Mouse (Mus musculus) forebrain, embryonic 15.5 days (tissue): ENCODE measurements at regions not wholly inside any gene's neighbourhood (a gene's known extent, or its start where the extent isn't known, plus 50 kb on each side); places are given as distances from the start of the nearest gene placed in this dataset.

Source experiments
- ATAC-seq: fragments of 200-750 bp; cut with Nextera tagmentation; replicated peaks from 2 replicates; pipeline ENCODE4 v1.8.0; 2017; ENCODE audit warnings: mild to moderate bottlenecking, moderate TSS enrichment, moderate library complexity
- H3K27ac ChIP-seq: fragments of 300-500 bp; sonication (generic); replicated peaks from 2 replicates; pipeline ENCODE4 v1.5.1; 2015; ENCODE audit warnings: mild to moderate bottlenecking, inconsistent platforms
- H3K27me3 ChIP-seq: fragments of 300-500 bp; sonication (generic); 2 replicates; pipeline ENCODE4 v1.6.1; 2015; ENCODE audit warnings: inconsistent platforms
- H3K36me3 ChIP-seq: fragments of 300-500 bp; sonication (generic); 2 replicates; pipeline ENCODE4 v1.6.1; 2015; ENCODE audit warnings: mild to moderate bottlenecking, inconsistent platforms
- H3K4me1 ChIP-seq: fragments of 300-500 bp; sonication (generic); 2 replicates; pipeline ENCODE4 v1.6.1; 2015; ENCODE audit warnings: inconsistent platforms
- H3K4me2 ChIP-seq: fragments of 300-500 bp; sonication (generic); replicated peaks from 2 replicates; pipeline ENCODE4 v1.6.1; 2015; ENCODE audit warnings: mild to moderate bottlenecking, inconsistent platforms
- H3K4me3 ChIP-seq: fragments of 300-500 bp; sonication (generic); 2 replicates; pipeline ENCODE4 v1.5.1; 2015; ENCODE audit warnings: mild to moderate bottlenecking, inconsistent platforms
- H3K9ac ChIP-seq: fragments of 300-500 bp; sonication (generic); replicated peaks from 2 replicates; pipeline ENCODE4 v1.6.1; 2015; ENCODE audit warnings: mild to moderate bottlenecking, inconsistent platforms
- H3K9me3 ChIP-seq: fragments of 300-500 bp; sonication (generic); 2 replicates; pipeline ENCODE4 v1.6.1; 2016; ENCODE audit warnings: inconsistent platforms
- WGBS: fragments of 180-500 bp; shearing (Covaris S2); methylation state at CpG from one replicate; pipeline ENCODE4 v1.1.7; 2015; ENCODE audit warnings: mixed read lengths; 5-methylcytosine and 5-hydroxymethylcytosine counted together

DNA sequence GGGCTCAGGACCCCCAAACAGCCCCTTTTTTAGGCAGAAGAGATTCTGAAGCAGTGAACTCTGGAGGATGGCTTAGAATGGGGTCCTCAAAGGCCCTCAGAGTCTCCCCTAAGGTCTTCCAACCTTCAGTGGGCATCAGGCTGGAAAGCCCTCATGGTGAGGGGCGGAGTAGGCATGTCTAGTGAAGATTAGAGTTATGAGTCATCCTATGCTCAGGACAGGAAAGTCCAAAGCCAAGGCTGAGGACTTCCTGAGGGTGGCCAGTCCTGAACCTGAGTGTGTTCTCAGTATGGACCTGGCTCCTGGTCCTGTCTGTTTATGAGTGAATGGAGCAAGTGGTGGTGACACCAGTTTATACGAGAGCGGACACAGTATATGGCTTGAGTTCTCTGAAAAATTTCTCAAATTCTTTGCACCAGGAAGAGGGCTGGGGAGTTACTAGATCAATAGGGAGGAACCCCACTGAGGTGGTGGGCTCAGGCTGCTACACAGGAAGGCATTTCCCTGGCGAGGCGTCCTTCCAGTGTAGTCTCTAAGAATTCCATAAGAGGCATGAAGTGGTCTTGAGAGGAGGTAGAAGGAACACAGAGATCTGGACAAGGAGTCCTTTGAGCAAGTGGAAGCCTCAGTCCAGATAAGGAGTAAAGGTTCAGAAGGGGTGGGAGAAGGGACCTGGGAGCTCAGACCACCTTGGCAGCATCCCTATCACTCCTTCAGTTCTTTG, 266.2 kb downstream of the Cyp26b1 start:
- H3K4me1 ChIP-seq = 0 out of 2 replicates have a peak, but pooled peaks cover 5% of the 10 kb centered on the region
- H3K27me3 ChIP-seq = no peaks in the 10 kb centered on the region
- no peak overlapping the region for H3K9ac ChIP-seq
- H3K9me3 ChIP-seq = no peaks in the 10 kb centered on the region
- WGBS = 77% methylated on average over 5 of the region's 5 CpGs
- ATAC-seq = no peak
- no peak overlapping the region for H3K27ac ChIP-seq
- H3K36me3 ChIP-seq = no peaks in the 10 kb centered on the region
- no peak overlapping the region for H3K4me3 ChIP-seq
- H3K4me2 ChIP-seq = no peak overlapping the region

DNA sequence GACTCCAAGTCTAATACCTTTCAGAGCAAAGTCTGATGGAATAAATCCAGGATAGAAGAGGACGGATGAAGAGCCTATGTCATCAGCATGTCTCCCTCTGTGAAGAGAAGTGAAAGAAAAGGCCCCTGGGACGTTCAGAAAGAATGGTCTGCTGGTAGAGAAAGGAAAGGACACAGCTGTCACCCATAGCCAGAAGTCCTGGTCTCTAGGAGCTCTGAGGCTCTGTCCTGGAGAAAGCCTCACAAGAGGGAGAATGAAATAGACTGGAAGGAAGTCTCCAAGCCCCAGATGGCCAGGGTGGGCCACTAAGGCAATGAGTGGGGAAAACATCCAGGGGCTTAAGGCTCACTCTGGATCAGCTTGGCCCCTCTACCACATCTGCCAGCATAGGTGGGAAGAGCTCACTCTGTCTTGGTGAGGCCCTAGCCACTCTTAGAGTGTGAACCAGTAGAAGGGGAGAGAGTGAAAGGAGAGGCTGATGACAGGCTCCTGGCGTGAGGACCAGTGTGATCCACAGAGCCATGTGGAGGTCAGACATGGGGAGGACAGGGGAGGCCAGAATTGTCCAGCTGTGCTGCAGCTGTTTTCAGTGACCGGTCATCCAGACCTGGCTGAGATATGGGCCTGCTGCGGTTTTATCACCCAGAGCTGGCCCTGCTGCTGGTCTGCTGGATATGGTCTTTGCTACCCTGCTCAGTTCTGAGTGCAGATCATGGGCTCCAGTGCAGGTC, 268.2 kb downstream of the Cyp26b1 start:
- 0 out of 2 replicates have a peak, but pooled peaks cover 5% of the 10 kb centered on the region for H3K4me1 ChIP-seq
- H3K4me2 ChIP-seq = no peak overlapping the region
- WGBS = 76% methylated on average over 5 of the region's 5 CpGs
- H3K36me3 ChIP-seq = no peaks in the 10 kb centered on the region
- no peak overlapping the region for H3K27ac ChIP-seq
- H3K4me3 ChIP-seq = no peak overlapping the region
- ATAC-seq = no peak
- no peak overlapping the region for H3K9ac ChIP-seq
- no peaks in the 10 kb centered on the region for H3K9me3 ChIP-seq
- H3K27me3 ChIP-seq = no peaks in the 10 kb centered on the region

GRCm38 (mm10) chr6:84324185-84324584, 269.5 kb downstream of the Cyp26b1 start:
- H3K36me3 ChIP-seq = no peaks in the 10 kb centered on the region
- ATAC-seq = no peak
- 83% methylated on average over 4 of the region's 4 CpGs for WGBS

GRCm38 (mm10) chr6:84322528-84322927, 271.2 kb downstream of the Cyp26b1 start:
- Histone ChIP-seq H3K36me3 (no peaks in the 10 kb centered on the region), H3K27ac (no peak overlapping the region), H3K4me3 (no peak overlapping the region), H3K4me1 (peaks cover 7% of the 10 kb centered on the region), H3K4me2 (no peak overlapping the region), H3K27me3 (no peaks in the 10 kb centered on the region), H3K9ac (no peak overlapping the region), H3K9me3 (no peaks in the 10 kb centered on the region)
- WGBS = 88% methylated on average over 4 of the region's 4 CpGs
- no peak for ATAC-seq

More at GRCm38 (mm10) chr6:84324185-84324584, 269.5 kb downstream of the Cyp26b1 start:
- no peak overlapping the region for H3K4me2 ChIP-seq
- no peaks in the 10 kb centered on the region for H3K9me3 ChIP-seq
- no peaks in the 10 kb centered on the region for H3K27me3 ChIP-seq
- 0 out of 2 replicates have a peak, but pooled peaks cover under 1% of the 10 kb centered on the region for H3K4me1 ChIP-seq
- no peak overlapping the region for H3K4me3 ChIP-seq
- no peak overlapping the region for H3K9ac ChIP-seq
- H3K27ac ChIP-seq = no peak overlapping the region

DNA sequence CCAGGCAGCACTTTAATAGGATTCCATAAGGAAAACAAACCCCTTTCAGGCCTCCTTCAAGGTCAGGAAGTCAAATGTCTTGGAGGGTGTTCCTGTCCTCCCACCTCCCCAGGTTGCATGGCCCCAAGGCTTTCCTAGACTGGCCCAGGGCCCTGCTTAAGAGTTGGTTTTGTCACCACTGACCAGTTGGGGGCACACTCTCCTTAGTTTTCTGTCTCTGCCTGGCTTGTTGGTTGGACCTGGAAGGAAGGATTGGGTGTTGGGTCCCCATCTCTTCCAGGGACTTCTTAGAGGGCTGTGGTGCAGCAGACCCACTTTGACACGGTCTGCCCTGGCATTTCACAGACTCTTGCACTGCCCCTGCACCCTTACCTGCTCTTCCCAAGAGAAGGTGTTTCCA, 273.1 kb downstream of the Cyp26b1 start:
- H3K4me2 ChIP-seq = no peak overlapping the region
- H3K36me3 ChIP-seq = no peaks in the 10 kb centered on the region
- H3K9me3 ChIP-seq = no peaks in the 10 kb centered on the region
- H3K4me3 ChIP-seq = no peak overlapping the region
- 59% methylated on average over 1 of the region's 1 CpGs for WGBS
- peaks cover 7% of the 10 kb centered on the region for H3K4me1 ChIP-seq
- no peak overlapping the region for H3K9ac ChIP-seq
- no peak for ATAC-seq
- no peaks in the 10 kb centered on the region for H3K27me3 ChIP-seq
- no peak overlapping the region for H3K27ac ChIP-seq

DNA sequence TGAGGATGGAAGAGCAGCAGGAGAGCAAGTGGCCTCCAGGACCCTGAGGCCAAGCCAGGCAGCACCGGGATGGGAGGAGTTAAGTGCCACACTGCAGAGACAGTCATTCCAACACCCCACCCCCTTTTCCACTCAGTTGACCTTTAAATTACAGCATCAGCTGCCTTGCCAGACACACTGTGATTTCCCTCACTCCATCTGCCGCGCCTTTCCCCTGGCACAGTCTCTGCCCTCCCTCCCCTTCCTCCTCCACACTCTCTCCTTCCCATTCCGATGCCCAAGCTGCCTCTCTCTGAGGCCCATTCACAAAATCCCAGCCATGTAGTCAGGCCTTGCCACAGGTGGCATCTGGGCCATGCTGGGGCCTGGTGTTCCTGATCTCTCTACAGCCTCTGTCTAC, 274.9 kb downstream of the Cyp26b1 start:
- Histone ChIP-seq H3K27me3 (no peaks in the 10 kb centered on the region), H3K36me3 (no peaks in the 10 kb centered on the region), H3K9me3 (no peaks in the 10 kb centered on the region), H3K4me1 (peaks cover 7% of the 10 kb centered on the region), H3K4me2 (no peak overlapping the region), H3K9ac (no peak overlapping the region), H3K4me3 (no peak overlapping the region), H3K27ac (no peak overlapping the region; the same call in 1 of the 2 replicates)
- 26% methylated on average over 4 of the region's 4 CpGs for WGBS
- peak; percentile 93 for ATAC-seq

DNA sequence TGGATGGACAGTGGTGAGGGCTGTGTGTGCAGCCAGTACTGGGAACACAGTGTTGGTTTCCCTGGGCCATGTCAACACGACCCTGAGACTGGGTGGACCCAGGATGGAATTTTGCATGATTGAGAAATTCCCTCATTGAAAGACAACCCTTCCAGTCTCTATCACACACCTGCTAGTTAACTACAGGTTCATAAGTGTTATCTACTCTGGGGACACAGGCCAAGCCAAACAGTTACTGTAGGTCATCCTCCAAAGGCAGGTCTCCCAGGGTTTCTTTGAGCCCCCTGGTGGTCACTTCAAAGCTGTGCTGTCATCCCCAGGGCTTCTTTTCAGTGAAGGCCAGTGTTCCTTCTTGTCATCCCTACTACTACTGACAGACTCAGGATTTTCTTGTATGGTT, 276.7 kb downstream of the Cyp26b1 start:
- H3K4me2 ChIP-seq = no peak overlapping the region
- no peak overlapping the region for H3K4me3 ChIP-seq
- H3K9me3 ChIP-seq = no peaks in the 10 kb centered on the region
- no peaks in the 10 kb centered on the region for H3K27me3 ChIP-seq
- no peak overlapping the region for H3K9ac ChIP-seq
- WGBS = 89% methylated on average over 1 of the region's 1 CpGs
- H3K4me1 ChIP-seq = peaks cover 7% of the 10 kb centered on the region
- H3K36me3 ChIP-seq = no peaks in the 10 kb centered on the region
- no peak overlapping the region for H3K27ac ChIP-seq
- no peak for ATAC-seq

DNA sequence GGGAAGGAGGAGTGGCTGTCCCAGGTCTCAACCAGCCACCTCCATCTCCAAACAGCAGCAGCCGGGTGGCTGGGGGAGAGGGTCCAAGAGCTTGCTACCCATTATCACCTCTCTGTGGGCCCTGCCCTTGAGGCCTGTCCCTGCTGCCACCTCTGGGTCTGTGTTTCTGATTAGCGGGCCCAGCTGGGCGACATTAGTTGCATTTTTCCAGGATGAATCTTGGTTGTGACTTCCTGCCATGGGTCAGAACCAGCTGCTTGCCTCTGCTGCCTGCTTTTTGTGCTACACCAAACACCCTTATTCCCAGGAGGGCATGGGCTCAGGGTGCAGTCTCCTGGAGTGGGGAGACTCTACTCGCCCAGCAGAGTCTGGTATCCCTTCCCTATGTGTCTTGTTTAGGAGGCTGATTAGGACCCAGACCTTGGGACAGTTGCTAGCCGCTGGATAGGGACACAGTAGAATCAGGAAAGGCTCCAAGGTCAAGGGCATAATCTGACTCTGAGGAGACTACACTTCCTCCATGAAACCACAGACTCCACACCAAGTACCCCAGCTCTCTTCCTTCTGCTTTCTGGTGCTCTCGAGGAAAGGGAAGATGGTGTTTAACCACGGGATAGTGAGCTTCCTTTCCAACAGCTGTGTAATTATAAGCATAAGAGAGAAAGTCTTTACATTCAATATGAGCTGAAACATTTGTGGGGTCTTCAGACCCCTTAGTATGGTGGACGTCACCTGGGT, 278.4 kb downstream of the Cyp26b1 start:
- ATAC-seq = no peak
- Histone ChIP-seq H3K4me2 (no peak overlapping the region), H3K9ac (no peak overlapping the region), H3K27ac (no peak overlapping the region), H3K36me3 (no peaks in the 10 kb centered on the region), H3K4me1 (peaks cover 7% of the 10 kb centered on the region), H3K27me3 (no peaks in the 10 kb centered on the region), H3K4me3 (no peak overlapping the region), H3K9me3 (no peaks in the 10 kb centered on the region)
- 88% methylated on average over 8 of the region's 8 CpGs for WGBS

DNA sequence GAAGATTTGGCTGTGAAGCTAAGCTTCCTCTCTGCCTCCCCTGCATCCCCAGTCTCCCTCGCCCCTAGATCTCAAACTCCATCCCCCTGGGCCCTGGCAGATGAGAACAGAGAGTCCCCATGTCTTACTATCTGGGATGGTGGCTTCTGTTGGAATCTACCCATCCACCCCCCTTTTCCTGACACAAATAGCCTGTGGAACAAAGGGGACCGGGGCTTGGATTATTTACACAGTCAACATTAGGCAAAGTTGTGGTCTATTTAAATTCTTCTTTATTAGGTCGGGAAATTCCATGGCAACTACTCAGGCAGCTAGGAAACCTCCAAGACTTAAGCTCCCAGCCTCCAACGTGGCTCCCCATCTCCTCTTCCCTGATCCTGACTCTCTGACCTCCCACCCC, 279.9 kb downstream of the Cyp26b1 start:
- no peak overlapping the region for H3K9ac ChIP-seq
- ATAC-seq = no peak

GRCm38 (mm10) chr6:84310635-84311241, 283.0 kb downstream of the Cyp26b1 start:
- no peaks in the 10 kb centered on the region for H3K36me3 ChIP-seq
- 76% methylated on average over 9 of the region's 9 CpGs for WGBS

More for the DNA sequence above, 279.9 kb downstream of the Cyp26b1 start:
- 17% methylated on average over 4 of the region's 4 CpGs for WGBS
- no peaks in the 10 kb centered on the region for H3K36me3 ChIP-seq
- H3K9me3 ChIP-seq = no peaks in the 10 kb centered on the region
- H3K27me3 ChIP-seq = no peaks in the 10 kb centered on the region
- H3K4me2 ChIP-seq = no peak overlapping the region
- H3K27ac ChIP-seq = no peak overlapping the region
- H3K4me3 ChIP-seq = no peak overlapping the region
- H3K4me1 ChIP-seq = peaks cover 4% of the 10 kb centered on the region

GRCm38 (mm10) chr6:84307556-84307955, 286.2 kb downstream of the Cyp26b1 start:
- H3K4me3 ChIP-seq = no peak overlapping the region
- no peak overlapping the region for H3K4me2 ChIP-seq
- ATAC-seq = no peak
- H3K36me3 ChIP-seq = no peaks in the 10 kb centered on the region
- H3K4me1 ChIP-seq = no peaks in the 10 kb centered on the region
- no peaks in the 10 kb centered on the region for H3K27me3 ChIP-seq
- 84% methylated on average over 3 of the region's 3 CpGs for WGBS
- H3K9ac ChIP-seq = no peak overlapping the region
- no peaks in the 10 kb centered on the region for H3K9me3 ChIP-seq
- H3K27ac ChIP-seq = no peak overlapping the region

More at GRCm38 (mm10) chr6:84310635-84311241, 283.0 kb downstream of the Cyp26b1 start:
- Histone ChIP-seq H3K4me1 (no peaks in the 10 kb centered on the region), H3K27ac (no peak overlapping the region), H3K9me3 (no peaks in the 10 kb centered on the region), H3K4me3 (no peak overlapping the region), H3K4me2 (no peak overlapping the region), H3K27me3 (no peaks in the 10 kb centered on the region), H3K9ac (no peak overlapping the region)
- no peak for ATAC-seq

DNA sequence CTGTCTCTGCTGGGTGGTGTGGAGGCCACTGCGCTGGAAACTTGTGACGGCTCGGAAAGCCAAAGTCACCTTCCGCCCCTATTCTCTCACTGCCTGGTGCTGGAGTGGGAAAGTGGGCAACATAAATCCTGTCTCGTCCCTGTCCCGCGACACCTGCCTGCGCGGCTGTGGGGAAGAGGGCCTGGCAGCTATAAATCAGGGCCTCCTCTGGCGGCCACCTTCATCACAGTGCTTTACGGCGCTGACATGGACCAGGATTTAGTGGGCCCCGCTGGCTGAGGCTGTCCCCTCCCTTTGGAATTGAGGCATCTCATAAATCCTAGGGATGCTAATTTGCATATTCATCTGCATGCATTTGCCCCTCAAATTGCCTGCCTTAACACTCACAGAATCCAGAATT, 287.1 kb downstream of the Cyp26b1 start:
- Histone ChIP-seq H3K9me3 (no peaks in the 10 kb centered on the region), H3K4me1 (no peaks in the 10 kb centered on the region), H3K9ac (no peak overlapping the region), H3K27ac (no peak overlapping the region), H3K4me3 (no peak overlapping the region), H3K27me3 (no peaks in the 10 kb centered on the region), H3K4me2 (no peak overlapping the region), H3K36me3 (no peaks in the 10 kb centered on the region)
- ATAC-seq = no peak
- whole genome bisulfite sequencing = 84% methylated on average over 13 of the region's 13 CpGs
